Mouse (Mus musculus): ENCODE results near the gene Otulin.

The Otulin gene

DNA sequence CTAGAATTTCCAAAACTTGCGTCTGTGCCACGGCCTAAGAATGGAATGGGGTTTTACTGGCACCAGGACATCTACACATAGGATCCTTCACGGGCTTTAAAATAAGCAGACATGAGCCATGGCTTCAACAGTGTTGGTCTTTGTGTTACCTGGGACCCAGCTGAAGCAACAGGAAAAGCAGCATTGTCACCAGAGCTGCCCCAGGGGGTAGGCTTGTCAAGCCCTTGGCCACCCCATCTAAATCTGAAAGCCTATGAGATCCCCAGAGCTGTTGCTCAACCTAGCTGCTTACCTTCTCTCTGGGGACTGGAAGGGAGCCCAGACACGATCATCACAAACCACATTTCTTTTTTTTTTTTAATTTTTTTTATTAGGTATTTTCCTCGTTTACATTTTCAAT, 132.4 kb downstream of the Otulin start:
- DNase-seq, result no peak

DNA sequence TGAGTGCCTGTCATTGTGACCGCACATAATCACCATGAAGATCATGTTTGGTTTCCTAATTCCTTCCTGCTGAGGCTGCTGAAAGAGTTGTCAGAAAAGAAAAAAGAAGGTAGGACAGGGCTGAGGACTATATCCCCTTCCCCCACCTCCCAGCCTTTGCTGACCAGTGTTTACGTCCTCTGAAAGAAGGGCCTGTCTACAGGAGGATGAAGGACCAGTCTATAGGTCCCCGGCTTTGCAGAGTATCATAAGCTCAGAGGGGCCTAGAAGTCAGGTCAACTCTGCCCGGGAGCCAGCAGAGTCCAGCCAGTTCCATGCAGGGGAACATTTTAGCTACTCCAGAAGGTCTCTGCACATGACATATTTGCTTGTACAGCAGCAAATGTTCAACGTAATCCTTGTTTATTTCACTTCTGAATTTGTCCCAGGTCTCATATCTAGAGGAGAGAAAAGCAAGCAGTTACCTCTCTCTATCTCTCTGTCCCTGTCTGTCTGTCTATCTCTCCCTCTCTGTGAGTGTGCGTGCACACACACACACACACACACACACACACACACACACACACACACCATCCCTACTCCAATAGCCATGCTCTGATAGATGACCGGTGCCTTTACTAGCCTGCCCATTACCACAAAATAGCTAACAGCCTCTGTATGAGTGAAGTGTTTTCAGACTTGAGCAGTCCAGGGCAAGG, 133.0 kb downstream of the Otulin start:
- no peak for DNase-seq

DNA sequence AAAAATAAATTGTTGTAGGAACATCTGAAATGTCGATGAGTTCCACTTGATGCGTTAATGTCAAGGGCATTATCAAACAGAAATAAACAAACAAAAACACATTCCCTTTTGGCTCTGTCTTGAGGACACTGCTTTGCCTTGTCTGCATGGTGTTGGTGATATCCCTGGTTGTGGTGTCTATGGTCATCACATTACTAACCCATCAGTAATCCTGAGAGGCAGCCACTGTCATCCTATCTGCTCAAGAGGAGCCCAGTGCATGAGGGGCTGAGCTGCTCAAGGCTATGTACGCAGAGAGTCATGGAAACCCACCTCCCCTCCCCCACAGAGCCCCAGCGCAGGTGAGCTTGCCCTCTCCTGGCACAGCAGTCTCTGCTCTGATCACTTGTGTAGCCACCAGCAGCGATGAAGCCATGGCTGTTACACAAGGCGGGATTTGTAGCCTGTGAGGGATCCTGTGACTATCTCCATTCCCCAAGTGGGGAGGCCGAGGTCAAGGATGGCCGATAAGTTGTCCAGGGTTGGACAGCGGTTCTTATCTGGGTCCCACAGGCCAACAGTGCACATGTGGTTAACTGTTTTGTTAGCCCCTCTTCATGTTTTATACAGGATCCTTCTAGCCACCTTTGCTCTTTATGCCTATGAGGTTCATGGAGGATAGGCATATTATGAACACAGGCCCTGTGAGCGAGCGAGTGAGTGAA, 133.7 kb downstream of the Otulin start:
- no peak for DNase-seq

DNA sequence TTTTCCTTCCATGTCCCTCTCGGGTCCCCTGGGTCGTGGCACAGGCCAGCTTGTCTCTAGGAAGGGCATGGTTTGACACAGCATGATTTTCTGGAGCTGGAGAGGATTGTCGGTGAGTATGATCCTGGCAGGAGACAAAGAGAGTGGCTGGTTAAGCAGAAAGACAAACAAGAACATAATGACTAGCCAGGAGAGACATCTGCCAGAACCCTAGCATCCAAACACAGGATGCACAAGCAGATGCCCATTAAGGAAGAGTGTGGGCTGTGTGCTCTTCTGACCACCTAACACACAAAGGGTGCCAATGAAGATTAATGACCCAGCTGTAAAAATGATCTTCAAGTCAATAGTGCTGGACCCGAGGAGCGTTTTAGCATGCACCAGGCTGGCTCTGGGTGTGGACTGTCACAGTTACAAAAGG, 134.5 kb downstream of the Otulin start:
- no peak for DNase-seq

DNA sequence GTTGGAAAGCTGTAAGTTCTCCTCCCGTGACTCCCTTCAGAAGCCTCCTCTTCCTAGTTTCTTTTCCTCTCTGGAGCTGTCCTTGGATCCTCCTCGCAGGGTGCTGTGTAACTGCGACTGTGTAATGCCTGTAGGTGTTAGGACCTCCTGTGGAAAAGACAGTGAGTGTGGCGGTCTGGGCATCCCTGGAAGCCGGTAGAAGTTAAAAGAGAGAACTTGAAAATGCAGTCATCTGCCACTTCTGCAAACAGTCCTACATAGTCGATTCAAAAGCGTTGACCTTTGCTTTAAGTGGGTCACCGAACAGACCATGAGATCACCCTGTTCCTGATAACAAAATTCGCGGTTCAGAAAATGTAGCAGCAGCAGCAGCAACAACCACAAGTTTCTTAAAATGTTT, 137.0 kb downstream of the Otulin start:
- no peak for DNase-seq

DNA sequence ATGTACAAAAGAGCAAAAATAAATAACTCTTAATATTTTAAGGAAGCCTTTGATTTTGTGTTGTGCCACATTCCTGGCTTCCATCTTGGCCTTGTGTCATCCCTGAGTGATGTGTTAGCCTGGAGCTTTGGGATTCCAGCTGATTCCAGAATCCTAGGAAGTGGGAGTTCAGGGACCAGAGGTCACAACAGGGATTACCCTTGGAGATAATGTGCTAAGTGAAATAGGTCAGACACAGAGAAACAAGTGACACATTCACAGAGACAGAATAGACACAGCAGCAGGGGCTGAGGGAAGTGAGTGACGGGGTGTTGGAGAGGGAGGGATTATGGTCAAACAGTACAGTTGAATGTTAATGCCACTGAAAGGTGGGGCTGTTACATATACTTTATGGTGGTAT, 137.8 kb downstream of the Otulin start:
- no peak for DNase-seq

All from kidney, adult 11 months (tissue).